Mouse (Mus musculus): Measurements from ENCODE around the gene Ybx1.

DNA sequence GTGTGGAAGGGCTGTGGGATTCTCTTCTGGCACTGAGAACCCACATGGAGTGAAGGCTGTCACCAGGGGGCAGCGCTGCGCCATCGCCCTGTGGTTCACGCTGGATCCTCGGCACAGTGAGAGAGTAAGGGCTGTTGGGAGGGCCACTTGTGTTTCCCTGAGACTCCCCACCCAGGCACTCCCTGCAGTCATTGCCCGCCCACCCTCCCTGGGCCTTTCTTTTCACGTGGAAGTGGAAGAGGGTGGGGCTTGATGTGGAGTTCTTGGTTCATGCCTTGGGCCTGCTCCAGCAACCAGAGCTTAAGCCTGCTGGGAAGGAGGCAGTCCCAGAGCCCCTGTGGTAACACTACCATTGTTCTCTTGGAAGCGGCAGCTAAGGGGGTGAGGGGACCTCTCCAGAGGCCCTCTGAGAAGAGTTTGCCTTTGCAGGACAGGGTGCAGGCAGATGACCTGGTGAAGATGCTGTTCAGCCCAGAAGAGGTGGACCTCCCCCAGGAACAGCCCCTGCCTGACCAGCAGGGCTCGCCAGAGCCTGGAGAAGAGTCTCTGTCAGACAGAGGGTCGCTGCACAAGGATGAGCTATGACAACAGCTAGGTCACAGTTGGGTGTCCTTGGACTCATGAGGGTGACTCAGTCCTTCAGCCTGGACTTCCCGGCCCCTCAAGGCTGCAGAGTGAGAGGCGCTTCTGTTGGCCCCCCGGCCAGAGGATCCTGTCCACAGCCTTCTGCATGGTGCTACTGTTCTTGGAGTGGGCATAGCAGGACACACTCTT is 46.8 kb downstream of the Ybx1 start:
- TF ChIP-seq CTCF (IDR thresholded peaks at IDR 0.05; ENCODE audit: low read depth), result peak; percentile 87
- TF ChIP-seq EP300 (IDR thresholded peaks at IDR 0.05; ENCODE audit: low read depth), result no peak
